21 mouse cellular contexts compared by ENCODE assay signal in the genomic region with DNA sequence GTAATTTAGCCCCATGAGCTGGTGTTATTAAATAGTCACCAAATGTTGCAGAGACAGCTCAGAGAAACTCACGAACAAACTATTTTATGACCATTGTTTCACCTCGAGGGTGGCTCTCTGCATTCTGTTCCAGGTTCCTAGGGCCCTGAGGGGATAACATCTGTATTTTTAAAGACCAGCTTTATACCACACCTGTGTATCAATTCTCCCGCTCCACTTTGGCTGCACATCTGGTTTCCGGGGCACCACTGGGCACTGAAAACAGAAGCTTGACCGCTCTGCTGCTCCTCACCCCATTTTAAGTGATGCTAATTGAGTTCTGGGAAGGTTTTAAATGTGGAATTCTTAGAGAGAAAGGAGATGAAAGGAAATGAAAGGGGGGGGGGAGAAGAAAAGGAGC.
A peak's percentile ranks its signal among the peaks of the same experiment; 100 is the strongest.
DNase-seq lines count a peak whose midpoint lies in the region; ATAC-seq lines count a peak whose summit lies in the region.
"Had no signal": no experiment of that assay in that cellular context is flagged by ENCODE, and none has a peak within 500 bp of the region (broad histone marks: within the 10 kb centered on the region; RNA-seq: fewer than 3 reads in every experiment).

No protein-coding gene starts in this region.

- ATAC-seq in embryonic facial prominence, embryonic 14.5 days (ENCODE audit: low read depth): no peak
- ATAC-seq in limb, embryonic 13.5 days (ENCODE audit: low FRiP score, low read depth): no peak
- ATAC-seq in kidney, embryonic 15.5 days (replicated peaks; ENCODE audit: low FRiP score): no peak
- ATAC-seq: activated CD4-positive, CD25-positive, alpha-beta regulatory T cell, adult 4 months; CD4-positive, CD25-positive, alpha-beta regulatory T cell, adult 4 months; forebrain, embryonic 14.5 days; forebrain, postnatal 0 days had no signal

- peak overlapping the region; percentile 3; the same call in 1 of the 2 replicates for H3K4me2 ChIP-seq in embryonic facial prominence, embryonic 14.5 days (ENCODE audit: low read depth, low read length)
- peak overlapping the region; percentile 7; the same call in 1 of the 2 replicates for H3K4me2 ChIP-seq in limb, embryonic 13.5 days (replicated peaks)
- no peak overlapping the region for H3K4me2 ChIP-seq in kidney, embryonic 15.5 days
- H3K4me2 ChIP-seq: embryonic facial prominence, embryonic 15.5 days; heart, embryonic 11.5 days; hindbrain, embryonic 12.5 days; hindbrain, embryonic 15.5 days had no signal

- no peak overlapping the region for H3K27ac ChIP-seq in embryonic facial prominence, embryonic 14.5 days (replicated peaks; ENCODE audit: low read depth, low read length)
- peak overlapping the region; percentile 75 for H3K27ac ChIP-seq in limb, embryonic 10.5 days
- H3K27ac ChIP-seq in limb, embryonic 13.5 days: no peak overlapping the region
- no peak overlapping the region for H3K27ac ChIP-seq in kidney, embryonic 15.5 days
- H3K27ac ChIP-seq: heart, adult 2 months; hindbrain, embryonic 12.5 days; hindbrain, embryonic 15.5 days had no signal

- WGBS in embryonic facial prominence, embryonic 14.5 days: 32% methylated on average over 5 of the region's 5 CpGs
- 27% methylated on average over 5 of the region's 5 CpGs for WGBS in limb, embryonic 10.5 days
- 8% methylated on average over 5 of the region's 5 CpGs for WGBS in limb, embryonic 13.5 days
- WGBS in kidney, embryonic 15.5 days: 47% methylated on average over 5 of the region's 5 CpGs

- H3K9ac ChIP-seq in embryonic facial prominence, embryonic 14.5 days (ENCODE audit: low read depth, low read length): no peak overlapping the region
- no peak overlapping the region for H3K9ac ChIP-seq in limb, embryonic 13.5 days
- H3K9ac ChIP-seq in kidney, embryonic 15.5 days: no peak overlapping the region
- H3K9ac ChIP-seq: embryonic facial prominence, embryonic 15.5 days; forebrain, postnatal 0 days; hindbrain, embryonic 12.5 days; hindbrain, embryonic 15.5 days had no signal

- H3K9me3 ChIP-seq in embryonic facial prominence, embryonic 14.5 days (ENCODE audit: control insufficient read depth, low read length): no peaks in the 10 kb centered on the region
- no peaks in the 10 kb centered on the region for H3K9me3 ChIP-seq in limb, embryonic 10.5 days (replicated peaks)
- H3K9me3 ChIP-seq in limb, embryonic 13.5 days: no peaks in the 10 kb centered on the region
- H3K9me3 ChIP-seq in kidney, embryonic 15.5 days (replicated peaks): no peaks in the 10 kb centered on the region
- H3K9me3 ChIP-seq: embryonic facial prominence, embryonic 15.5 days; hindbrain, embryonic 12.5 days; hindbrain, embryonic 15.5 days had no signal

- peaks cover 19% of the 10 kb centered on the region for H3K4me1 ChIP-seq in embryonic facial prominence, embryonic 14.5 days (ENCODE audit: control insufficient read depth, insufficient read depth, low read length)
- H3K4me1 ChIP-seq in limb, embryonic 10.5 days: peaks cover 60% of the 10 kb centered on the region
- H3K4me1 ChIP-seq in limb, embryonic 13.5 days: peaks cover 49% of the 10 kb centered on the region
- H3K4me1 ChIP-seq in kidney, embryonic 15.5 days: peaks cover 10% of the 10 kb centered on the region
- H3K4me1 ChIP-seq: hindbrain, embryonic 15.5 days had no signal

- H3K27me3 ChIP-seq in embryonic facial prominence, embryonic 14.5 days (replicated peaks; ENCODE audit: control insufficient read depth, insufficient read depth, low read length): no peaks in the 10 kb centered on the region
- H3K27me3 ChIP-seq in limb, embryonic 10.5 days (ENCODE audit: low read depth, poor library complexity, severe bottlenecking): 0 out of 2 replicates have a peak, but pooled peaks cover 4% of the 10 kb centered on the region
- H3K27me3 ChIP-seq in limb, embryonic 13.5 days: peaks cover 8% of the 10 kb centered on the region
- no peaks in the 10 kb centered on the region for H3K27me3 ChIP-seq in kidney, embryonic 15.5 days
- H3K27me3 ChIP-seq: embryonic facial prominence, embryonic 15.5 days; hindbrain, embryonic 12.5 days; hindbrain, embryonic 15.5 days had no signal

- no peak for DNase-seq in embryonic facial prominence, embryonic 14.5 days (ENCODE audit: low spot score)
- DNase-seq in limb, embryonic 10.5 days (ENCODE audit: low spot score): peak; percentile 41
- DNase-seq in adrenal gland, postnatal 25 days: no peak
- DNase-seq in heart, adult 11 months: no peak
- DNase-seq: adrenal gland, adult 8-10 months; adrenal gland, postnatal 36 days; cerebellum, adult 18-20 months; cerebellum, adult 9-10 months; cerebellum, postnatal 14 days; forebrain, postnatal 0 days; gastrocnemius, postnatal 25 days; heart, adult 2 months had no signal

- no peaks in the 10 kb centered on the region for H3K36me3 ChIP-seq in embryonic facial prominence, embryonic 14.5 days (ENCODE audit: control insufficient read depth, insufficient read depth, low read length)
- H3K36me3 ChIP-seq in limb, embryonic 10.5 days: no peaks in the 10 kb centered on the region
- H3K36me3 ChIP-seq in limb, embryonic 13.5 days: no peaks in the 10 kb centered on the region
- H3K36me3 ChIP-seq in kidney, embryonic 15.5 days: no peaks in the 10 kb centered on the region
- H3K36me3 ChIP-seq: embryonic facial prominence, embryonic 15.5 days; hindbrain, embryonic 12.5 days; hindbrain, embryonic 15.5 days had no signal

- H3K4me3 ChIP-seq in embryonic facial prominence, embryonic 14.5 days (ENCODE audit: low read depth, low read length): no peak overlapping the region
- H3K4me3 ChIP-seq in limb, embryonic 10.5 days: no peak overlapping the region
- no peak overlapping the region for H3K4me3 ChIP-seq in limb, embryonic 13.5 days
- no peak overlapping the region for H3K4me3 ChIP-seq in kidney, embryonic 15.5 days (replicated peaks)
- H3K4me3 ChIP-seq: embryonic facial prominence, embryonic 15.5 days; heart, adult 2 months; hindbrain, embryonic 12.5 days; hindbrain, embryonic 15.5 days had no signal
